Mouse (Mus musculus): ENCODE data around the gene Wdr41.

Wdr41 gene

DNA sequence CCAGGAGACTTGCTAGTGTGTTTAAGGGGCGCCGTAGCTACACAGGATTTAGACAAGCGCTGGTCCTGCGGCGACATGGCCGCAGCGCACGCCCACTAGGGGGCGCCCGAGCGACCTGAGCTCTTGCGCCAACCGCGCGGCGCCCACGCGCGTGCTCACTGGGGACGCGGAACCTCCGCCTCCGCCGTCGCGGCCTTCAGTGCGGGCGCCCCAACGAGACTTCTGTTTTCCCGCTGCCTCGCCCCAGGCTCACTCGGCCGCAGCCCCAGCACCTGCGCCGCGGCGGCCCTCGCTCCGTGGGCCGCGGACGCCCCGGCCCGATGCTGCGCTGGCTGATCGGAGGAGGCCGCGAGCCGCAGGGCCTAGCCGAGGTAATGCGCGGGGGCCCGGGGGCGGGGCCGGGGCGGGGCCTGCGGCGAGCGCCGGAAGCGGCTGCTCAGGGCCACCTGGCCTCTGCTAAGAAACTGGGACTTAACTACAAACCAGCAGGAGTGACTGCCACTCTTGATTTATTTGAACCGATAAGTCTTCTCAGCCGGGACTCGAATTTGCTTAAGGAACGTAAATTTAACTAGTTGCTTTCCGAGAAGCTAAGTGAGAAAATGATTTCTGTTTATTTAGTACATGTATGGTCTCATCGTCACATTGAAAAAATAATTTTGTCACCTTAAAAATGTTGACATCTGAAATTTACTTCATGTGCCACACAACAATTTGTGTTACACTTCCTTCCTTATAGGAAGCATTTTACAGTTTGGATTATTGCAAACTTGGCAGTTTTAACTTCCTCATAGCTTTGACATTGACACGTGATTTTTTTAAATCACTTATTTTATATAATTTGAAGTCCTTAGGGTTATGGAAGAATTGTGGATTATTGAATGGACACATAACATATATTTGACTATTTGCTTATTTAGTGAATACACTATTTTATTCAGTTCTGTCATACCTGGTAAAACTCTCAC is at the start of gene Wdr41:
Gene Wdr41 (plus strand): TSS at position 126 of the 968 bp plus-strand sequence.
- DNase-seq (ENCODE audit: low read depth): peak; percentile 95

DNA sequence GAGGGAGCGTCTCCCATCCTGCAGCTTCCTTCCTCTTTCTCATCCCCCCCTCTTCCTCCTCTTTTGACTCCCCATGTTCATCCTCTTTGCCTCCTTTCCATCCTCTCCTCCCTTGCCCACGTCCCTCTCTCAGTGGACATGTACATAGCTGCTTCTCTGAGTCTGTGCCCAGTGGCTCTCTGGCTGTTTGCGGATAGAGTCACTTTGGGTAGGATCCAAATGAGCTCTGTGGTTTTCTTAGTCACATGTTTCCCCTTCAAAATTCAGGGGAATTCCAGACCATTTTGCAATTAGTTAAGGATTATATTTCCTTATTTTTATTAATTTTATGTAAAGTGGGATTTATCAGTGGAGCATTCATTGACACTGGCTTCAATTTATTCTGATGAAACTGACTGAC is 48.1 kb upstream of the Wdr41 start:
- no peak for DNase-seq (ENCODE audit: low read depth)

DNA sequence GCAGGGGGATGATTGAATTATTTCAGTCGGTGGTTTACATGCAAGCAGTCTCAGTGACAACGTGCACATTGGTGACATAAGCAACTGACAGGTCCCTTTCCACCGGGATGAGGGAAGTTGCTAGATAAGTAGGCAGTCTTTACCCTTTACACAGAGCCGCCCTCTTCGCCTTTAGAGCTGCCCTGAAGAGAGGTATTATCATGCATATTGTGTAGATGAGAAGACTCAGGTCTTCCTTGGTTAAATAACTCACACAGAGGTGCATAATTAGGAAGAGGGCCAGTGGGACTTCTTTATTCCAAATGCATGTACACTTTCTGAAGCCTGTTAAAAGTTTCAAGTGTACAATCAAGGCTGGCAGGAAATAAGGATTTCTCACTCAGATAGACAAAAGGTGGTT is 37.7 kb upstream of the Wdr41 start:
- DNase-seq (ENCODE audit: low read depth): no peak

DNA sequence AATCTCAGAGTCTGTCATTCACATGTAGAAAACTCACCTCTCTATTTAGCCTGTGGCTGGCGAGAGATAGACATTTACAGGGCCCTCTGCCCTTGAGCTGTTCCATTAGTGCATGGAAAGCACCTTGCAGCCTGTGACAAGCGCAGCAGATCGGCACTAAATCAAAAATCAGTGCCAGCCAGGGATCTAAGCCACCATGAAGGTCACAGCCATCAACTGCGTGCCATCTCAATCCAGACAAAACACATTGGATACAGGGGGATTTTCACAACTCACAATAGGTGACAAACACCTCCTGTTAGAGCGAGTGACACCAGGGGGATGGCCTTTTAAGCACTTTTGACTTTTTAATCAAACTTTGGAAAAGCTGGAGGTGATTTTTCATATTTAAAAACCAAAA is 36.0 kb upstream of the Wdr41 start:
- DNase-seq (ENCODE audit: low read depth): no peak

DNA sequence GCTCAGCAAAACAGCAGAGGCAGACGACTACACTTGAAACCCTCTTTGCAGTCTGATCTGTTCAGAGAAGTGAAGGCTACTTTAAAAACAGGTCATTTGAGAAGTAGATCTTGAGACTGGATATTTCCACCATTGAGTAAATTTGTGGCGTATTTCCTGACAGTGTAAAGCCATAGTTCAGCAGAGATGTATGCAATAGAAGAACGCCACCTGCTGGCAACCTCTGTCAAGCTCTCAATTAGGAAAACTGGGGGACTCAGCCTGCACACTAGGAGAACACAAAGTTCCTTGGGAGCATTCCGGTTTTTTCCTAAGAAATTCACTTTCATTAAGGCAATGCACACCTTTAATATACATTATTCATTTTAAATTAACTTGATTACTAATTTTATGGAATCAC is 34.9 kb upstream of the Wdr41 start:
- DNase-seq (ENCODE audit: low read depth): peak; percentile 65

DNA sequence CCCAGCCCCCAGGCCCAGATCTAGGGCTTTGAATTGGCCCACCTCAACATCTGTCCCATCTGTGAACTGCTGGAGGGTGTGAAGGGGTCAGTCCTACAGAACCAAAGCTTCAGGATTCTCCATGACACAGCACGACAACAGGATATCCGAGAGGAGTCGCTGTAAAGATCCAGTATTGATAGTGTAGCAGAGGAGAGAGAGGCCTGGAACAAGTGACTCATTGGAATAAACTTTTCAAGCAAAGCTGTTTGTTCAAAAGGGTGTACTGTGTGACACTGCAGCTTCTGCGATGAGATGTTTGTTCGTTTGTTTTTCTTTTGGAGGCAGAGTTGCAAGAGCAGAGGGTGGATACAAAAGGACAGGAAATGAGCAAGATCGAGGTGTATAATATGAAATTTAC is 20.2 kb upstream of the Wdr41 start:
- DNase-seq (ENCODE audit: low read depth): no peak

DNA sequence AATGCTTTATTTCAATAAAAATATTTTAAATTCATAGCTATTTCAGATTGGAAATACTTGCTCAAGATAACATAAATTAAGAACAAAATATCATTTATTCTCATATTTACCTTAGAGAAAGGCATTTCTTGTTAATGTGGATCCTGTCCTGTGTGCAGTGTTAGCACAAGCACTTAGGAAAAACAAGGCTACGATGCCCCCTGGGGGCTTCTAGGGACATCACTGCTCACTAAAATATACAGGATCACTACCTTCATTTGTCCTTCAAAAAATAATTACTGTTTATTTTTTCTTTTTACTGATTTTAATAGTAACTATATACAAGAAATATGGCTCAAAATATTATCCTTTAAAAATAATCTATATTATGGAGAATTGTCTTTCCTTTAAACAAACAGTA is 18.2 kb upstream of the Wdr41 start:
- DNase-seq (ENCODE audit: low read depth): peak; percentile 35

DNA sequence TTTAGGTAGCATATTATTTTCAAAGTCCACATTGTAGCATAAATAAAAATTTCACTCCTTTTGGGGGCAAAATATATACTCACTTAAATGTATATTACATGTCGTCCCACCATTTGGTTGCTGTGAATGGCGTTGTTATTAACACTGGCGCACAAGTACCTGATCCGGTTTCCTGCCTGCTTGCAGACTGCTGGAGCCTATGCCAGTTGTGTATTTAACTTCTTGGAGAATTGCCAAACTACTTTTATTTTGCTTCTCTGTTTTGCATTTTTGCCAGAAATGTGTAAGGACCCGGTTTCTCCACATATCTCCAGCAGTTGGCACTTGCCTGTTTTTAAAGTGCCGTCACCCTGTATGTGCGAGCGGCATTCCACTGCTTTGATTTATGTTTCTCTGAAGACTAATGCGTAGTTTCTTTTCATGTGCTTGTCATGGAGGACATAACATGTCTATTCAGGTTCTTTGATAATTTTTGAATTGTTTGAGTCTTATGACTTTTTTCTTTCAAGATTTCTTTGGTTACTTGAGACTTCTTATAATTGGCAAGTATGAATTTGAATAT is 6.1 kb upstream of the Wdr41 start:
- DNase-seq (ENCODE audit: low read depth): no peak

DNA sequence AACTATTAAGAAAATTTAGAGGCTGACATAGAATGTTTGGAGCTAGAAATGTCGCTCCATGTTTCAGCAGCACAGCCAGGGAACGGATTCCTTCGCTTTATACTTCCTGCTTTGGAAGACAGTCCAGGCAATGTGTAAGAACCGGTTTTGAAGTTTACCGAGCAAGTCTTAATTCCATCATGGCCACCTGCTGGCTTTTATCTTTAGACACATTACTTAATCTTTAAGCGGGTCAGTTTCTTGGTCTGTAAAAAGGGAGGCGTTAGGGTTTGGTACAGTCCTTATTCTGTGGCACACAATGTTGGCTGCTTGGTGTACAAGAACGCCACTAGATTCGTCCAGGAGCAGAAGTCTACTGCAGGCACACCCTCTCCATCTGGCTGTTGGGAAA is 321 bp upstream of the Wdr41 start:
- DNase-seq (ENCODE audit: low read depth): no peak

DNA sequence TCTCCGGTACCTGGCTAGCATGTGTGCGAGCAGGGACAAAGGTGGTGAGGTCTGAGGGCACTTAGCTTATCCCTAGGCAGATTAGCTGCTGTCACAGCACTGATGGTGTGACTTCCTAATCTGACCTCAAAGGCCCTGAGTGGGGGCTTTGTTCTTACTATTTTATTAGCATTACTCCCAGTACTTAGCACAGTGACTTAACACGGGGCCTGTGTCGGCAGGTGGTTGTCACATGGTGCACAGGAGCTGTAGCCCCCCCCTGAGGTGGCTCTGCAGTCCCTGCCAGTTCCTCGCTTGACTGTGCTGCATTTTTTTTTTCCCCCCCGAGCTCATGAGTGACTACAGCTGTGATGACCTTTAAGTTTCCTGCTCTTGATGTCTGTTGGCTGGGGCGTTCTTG is 2.9 kb downstream of the Wdr41 start:
- peak; percentile 20 for DNase-seq (ENCODE audit: low read depth)

DNA sequence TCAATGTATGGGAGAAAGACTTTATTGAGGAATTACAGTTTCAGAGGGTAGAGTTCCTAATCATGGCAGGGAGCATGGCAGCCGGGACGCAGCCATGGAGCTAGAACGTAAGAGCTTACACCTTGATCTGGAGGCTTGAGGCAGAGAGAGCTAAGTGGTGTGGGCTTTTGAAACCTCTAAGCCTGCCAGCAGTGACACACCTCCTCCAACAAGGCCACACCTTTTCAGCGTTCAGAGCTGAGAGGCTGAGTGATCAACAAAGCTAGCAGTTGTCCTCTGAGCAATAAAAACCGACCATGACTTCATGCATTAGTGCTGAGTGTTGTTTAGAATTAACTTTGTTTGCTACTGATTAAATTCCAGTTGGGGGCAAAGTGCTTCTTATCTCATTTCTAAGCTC is 14.4 kb downstream of the Wdr41 start:
- no peak for DNase-seq (ENCODE audit: low read depth)

DNA sequence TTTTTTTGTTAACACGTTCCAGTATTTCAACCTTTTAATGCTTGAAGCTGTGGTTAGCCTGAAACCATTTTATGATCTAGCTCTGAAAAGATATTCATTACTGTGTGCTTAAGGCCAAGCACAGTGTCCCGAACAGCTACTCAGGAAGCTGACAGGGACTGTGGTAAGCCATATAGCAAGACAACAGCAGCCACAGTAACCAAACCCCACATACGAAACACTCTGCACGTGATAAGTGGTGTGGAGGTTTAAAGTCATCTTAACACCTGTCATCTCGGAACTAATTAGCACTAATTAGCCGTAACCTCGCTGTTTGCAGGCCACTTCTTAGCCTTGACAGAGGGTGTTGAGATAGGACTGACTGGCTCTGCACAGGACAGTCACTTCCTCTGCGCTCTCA is 31.1 kb downstream of the Wdr41 start:
- peak; percentile 44 for DNase-seq (ENCODE audit: low read depth)

DNA sequence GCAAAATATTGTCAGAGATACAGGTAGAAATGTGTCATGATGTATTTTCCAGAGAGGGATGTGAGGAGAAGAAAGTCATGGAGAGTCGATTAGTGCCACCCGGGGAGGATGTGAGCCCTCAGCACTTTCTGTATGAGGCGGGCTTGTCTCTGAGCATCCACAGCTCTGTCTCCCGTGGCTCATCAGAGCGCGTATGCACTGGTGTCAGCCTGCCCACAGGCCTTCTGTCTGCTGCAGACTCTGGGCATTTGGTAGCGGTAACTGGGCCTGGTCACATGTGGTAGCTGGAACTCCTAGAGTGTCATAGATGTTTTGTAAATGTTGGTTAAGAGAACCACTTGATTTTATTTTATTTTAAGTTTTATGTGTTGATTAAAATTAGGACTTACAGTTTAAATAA is 33.1 kb downstream of the Wdr41 start:
- DNase-seq (ENCODE audit: low read depth): no peak

DNA sequence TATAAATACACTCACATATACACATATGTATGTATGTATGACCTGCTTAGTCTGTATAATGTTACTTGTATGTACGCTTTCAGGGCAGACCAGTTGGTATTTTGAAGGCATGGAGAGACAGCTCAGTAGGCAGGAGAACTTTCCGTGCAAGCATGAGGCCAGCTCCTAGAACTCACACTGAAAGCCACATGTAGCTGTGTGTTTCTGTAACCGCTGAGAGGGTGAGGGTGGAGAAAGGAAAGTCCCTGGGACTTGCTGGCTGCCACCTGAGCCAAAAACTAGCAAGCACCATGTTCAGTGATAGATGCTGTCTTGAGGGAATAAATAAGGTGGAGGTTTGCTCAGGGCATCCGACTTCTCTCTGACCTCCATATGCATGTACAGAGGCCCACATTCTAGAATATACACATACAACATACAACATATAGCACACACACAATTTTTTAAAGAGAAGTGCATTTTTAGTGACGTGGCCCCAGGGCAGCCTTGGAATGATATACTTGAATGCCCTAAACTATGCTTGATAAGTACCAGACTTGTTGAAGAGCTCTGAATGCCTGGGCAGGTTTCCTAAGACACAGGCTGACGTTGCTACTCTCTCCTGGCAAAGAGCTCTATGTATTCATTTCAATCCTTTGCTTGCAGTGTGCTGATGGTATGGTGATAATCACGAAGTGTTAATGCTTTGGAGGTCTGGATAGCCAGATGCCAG is 35.6 kb downstream of the Wdr41 start:
- peak; percentile 14 for DNase-seq (ENCODE audit: low read depth)

DNA sequence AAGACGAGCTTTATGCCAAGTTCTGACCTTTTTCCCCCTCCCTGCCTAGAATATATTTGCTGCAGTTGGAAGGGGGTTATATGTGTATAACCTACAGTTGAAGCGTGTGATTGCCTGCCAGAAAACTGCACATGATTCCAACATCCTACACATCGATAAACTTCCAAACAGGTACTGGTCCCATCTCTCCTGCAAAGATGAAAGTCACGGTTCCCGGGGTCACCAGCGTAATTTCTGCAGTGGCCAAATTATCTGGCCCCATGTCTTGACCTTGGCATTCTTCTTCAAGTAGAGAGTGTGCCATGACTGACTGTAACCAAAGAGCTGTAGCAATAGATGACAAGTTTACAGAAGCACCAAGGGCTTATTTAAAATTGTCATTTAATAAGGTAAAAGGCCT is 41.1 kb downstream of the Wdr41 start:
- DNase-seq (ENCODE audit: low read depth): no peak

DNA sequence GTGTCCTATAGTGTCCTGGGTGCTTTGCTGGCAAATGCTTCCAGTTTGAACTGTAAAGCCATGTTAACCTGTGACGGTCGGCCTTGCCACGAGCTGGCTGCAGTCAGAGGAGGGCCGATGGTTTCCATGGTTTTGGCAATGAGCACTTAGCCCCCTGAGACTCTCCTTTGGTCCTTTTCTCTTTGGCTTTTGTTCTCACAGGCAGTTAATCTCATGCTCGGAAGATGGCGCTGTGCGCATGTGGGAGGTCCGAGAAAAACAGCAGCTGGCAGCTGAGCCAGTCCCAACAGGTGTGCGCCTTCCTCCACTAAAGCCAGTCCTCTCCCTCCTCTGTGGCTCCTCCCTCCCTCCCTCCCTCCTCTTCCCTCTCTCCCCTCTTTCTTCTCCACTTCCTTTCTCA is 41.8 kb downstream of the Wdr41 start:
- DNase-seq (ENCODE audit: low read depth): peak; percentile 61

DNA sequence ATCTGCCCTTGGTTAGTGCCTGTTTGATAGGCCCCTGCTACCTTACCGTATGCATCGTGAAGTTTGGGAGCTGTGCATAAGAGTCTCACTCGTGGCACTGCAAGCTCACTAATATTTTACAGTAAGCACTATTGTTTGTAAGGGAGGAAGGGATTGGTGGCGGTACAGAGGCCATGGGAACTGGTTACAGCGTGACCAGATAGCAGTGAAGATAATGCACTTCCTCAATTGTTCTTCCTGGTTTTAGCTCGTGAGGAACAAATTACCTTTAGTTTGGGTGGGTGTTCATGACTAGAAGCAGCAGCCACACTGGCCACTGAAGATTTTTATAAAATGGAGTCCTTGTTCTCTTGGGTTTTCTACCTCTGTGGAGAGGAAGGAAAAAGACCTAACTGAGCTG is 43.2 kb downstream of the Wdr41 start:
- DNase-seq (ENCODE audit: low read depth): no peak

DNA sequence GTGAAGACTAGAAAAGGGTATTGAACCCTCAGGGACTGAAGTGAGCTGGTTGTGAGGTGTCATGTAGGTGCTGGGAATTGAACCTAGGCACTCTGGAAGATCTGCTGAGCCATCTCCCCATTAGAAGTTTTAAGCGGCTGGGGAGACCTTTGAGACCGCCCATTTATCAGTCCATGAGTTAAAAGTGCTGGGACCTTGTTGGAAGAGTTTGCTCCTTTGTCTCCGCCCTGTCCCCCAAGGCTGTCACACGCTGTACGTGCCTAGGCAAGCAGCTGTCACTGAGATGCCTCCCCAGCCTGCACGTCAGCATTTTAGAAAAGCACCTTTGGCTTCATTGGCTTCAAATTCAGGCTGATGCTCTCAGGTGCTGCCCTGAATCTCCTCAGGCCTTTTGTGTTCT is 44.1 kb downstream of the Wdr41 start:
- no peak for DNase-seq (ENCODE audit: low read depth)

DNA sequence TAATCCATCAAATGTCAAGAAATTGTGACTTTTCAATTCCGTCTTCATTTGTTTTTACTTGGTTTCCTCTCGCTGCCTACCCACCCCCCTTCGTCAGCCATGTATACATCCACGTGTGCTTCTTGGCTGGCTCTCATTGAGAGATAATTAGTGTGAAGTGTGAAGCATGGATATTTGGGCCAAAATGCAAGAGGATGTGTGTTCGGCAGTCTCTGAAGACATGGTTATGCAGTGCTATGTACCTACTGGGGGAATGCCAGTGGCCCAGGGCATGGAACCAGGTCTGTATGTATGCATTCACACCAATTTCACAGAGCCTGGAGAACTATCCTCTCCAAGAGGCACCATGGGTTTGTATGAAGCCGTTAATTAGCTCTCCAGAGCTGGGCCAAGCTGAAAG is 54.7 kb downstream of the Wdr41 start:
- no peak for DNase-seq (ENCODE audit: low read depth)

DNA sequence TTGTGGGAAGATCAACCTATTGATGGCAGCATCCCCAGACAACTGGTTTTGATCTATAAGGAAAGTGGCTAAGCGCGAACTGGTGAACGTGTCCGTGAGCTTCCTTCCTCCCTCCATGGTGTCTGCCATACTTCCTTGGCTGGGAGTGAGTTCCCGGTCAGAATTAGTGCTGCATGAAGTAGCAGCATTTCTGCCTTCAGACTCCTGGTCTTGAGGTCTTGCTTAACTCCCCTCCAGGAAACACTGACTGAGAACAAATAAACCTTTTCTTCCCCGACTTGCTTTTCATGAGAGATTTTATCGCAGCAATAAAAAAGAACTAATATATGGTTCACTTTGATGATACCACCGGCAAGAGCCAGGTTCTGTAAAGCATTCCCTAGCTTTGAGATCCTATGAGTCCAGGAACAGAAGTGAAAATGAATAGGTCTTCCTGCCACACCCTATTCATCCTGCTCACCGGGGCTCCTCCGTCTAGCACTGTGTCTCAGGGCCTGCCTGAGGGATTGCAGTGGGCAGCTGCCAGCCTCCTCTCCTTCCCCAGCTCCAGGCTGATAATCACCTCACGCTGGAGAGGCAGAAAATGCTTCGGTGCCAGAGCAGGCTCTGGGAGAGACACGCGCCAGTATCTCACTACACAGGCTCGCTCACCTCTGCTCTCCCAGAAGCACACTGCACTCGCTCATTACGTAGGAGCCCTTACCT is 56.1 kb downstream of the Wdr41 start:
- no peak for DNase-seq (ENCODE audit: low read depth)

DNA sequence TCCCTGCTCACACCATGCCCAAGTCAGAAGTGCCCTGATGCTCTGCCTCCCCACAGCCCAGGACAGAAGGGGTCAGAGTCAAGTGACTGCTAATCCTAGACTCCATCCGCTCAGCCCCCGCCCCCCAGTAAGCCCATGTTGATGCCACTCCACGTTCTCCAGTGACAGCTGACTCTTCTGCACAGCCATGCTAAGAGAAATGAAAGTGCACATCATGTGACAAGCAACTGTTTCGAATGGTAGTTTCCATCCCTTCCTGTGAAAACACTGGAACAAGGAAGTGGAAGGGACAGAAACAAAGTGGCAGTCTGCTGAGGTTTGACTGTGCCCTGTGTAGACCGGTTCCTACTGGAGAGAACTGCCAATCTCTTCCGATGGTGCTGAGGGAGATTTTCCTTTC is 56.8 kb downstream of the Wdr41 start:
- DNase-seq (ENCODE audit: low read depth): no peak

DNA sequence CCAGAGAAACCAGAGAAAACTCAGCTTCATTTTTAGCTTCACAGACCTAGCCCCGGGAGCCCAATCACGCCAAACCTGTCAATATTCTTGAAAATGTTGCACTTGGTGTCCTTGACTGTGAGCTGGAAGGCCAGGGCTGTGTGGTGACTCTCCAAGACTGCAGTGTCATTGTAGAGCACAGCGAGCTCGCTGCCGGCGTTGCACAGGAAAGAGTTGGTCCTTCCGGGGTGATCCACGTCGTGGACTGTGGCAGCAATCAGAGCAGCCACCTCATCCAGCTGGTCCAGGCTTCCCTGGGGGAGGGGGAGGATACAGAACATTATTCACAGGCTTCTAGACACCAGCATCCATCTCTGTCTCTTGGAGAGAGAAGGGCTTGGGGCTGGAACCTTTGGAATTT is 58.0 kb downstream of the Wdr41 start:
- no peak for DNase-seq (ENCODE audit: low read depth)

DNA sequence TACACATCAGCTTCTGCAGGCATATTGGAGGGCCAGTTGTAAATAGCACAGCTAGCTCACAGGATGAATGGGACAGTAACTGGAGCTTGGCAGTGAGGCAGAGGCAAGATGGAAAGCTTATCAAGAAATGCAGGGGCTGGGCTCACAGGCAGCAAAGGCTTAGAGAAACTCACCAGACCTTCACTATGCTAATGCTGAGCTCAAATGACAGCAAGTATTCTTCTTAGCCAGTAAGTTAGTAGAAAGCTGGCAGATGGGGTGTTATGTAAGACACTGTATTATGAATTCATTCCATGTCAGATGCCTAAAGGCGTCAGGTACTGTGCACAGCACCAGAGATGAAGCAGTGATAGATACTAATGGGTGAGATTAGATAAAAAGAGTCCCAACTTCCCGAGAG is 58.6 kb downstream of the Wdr41 start:
- DNase-seq (ENCODE audit: low read depth): no peak
